Mouse (Mus musculus) embryonic facial prominence, embryonic 13.5 days (tissue): ENCODE measurements around the gene Ms4a15. TPM values are rescaled to one million over a fixed set of nuclear protein-coding genes. Genes with fewer than 3 reads are reported as not detected.

Source experiments
- ATAC-seq: fragments of 200-750 bp; cut with Nextera tagmentation; 2 replicates; pipeline ENCODE4 v1.8.0; 2017; ENCODE audit warnings: low read depth; ENCODE audit not compliant: insufficient number of reproducible peaks, insufficient read depth, low FRiP score, low TSS enrichment
- H3K27ac ChIP-seq: fragments of 300-500 bp; sonication (generic); 2 replicates; pipeline ENCODE4 v1.5.1; 2015; ENCODE audit warnings: moderate library complexity, mild to moderate bottlenecking, inconsistent platforms
- H3K27me3 ChIP-seq: fragments of 300-500 bp; sonication (generic); 2 replicates; pipeline ENCODE4 v1.6.1; 2015; ENCODE audit warnings: mild to moderate bottlenecking, inconsistent platforms
- H3K36me3 ChIP-seq: fragments of 300-500 bp; sonication (generic); 2 replicates; pipeline ENCODE4 v1.6.1; 2015; ENCODE audit warnings: mild to moderate bottlenecking, inconsistent platforms
- H3K4me1 ChIP-seq: fragments of 300-500 bp; sonication (generic); 2 replicates; pipeline ENCODE4 v1.6.1; 2015; ENCODE audit warnings: inconsistent platforms
- H3K4me2 ChIP-seq: fragments of 300-500 bp; sonication (generic); 2 replicates; pipeline ENCODE4 v1.6.1; 2015; ENCODE audit warnings: moderate library complexity, mild to moderate bottlenecking, inconsistent platforms
- H3K4me3 ChIP-seq: fragments of 300-500 bp; sonication (generic); 2 replicates; pipeline ENCODE4 v1.5.1; 2015; ENCODE audit warnings: mild to moderate bottlenecking, inconsistent platforms
- H3K9ac ChIP-seq: fragments of 300-500 bp; sonication (generic); 2 replicates; pipeline ENCODE4 v1.6.1; 2015; ENCODE audit warnings: mild to moderate bottlenecking, inconsistent platforms
- H3K9me3 ChIP-seq: fragments of 300-500 bp; sonication (generic); 2 replicates; pipeline ENCODE4 v1.6.1; 2016; ENCODE audit warnings: inconsistent platforms
- WGBS: fragments of 180-500 bp; shearing (Covaris S2); methylation state at CpG from one replicate; pipeline ENCODE4 v1.1.7; 2015; ENCODE audit warnings: mixed read lengths; 5-methylcytosine and 5-hydroxymethylcytosine counted together
- polyA plus RNA-seq: library from polyadenylated mRNA; unstranded; fragments of >200 nt; fragmentation: Nextera tagmentation; extraction: Ambion mirVana; gene quantifications from 2 replicates; pipeline ENCODE4 v1.2.1, GENCODE M21; 2015

Ms4a15 gene
- polyA plus RNA-seq, 1 experiment from 2014 or later: not detected

GRCm38 (mm10) chr19:10980210-10980609, 12.8 kb downstream of the Ms4a15 start:
- WGBS: 85% methylated on average over 5 of the region's 5 CpGs
- Histone ChIP-seq H3K9me3 (no peaks in the 10 kb centered on the region), H3K27ac (no peak overlapping the region), H3K4me2 (no peak overlapping the region), H3K4me1 (peaks cover 13% of the 10 kb centered on the region), H3K9ac (no peak overlapping the region), H3K4me3 (no peak overlapping the region), H3K36me3 (no peaks in the 10 kb centered on the region), H3K27me3 (no peaks in the 10 kb centered on the region)
- ATAC-seq: no peak

GRCm38 (mm10) chr19:10979184-10980168, 13.6 kb downstream of the Ms4a15 start:
- ATAC-seq: no peak
- peak overlapping the region; percentile 17 for H3K4me2 ChIP-seq

GRCm38 (mm10) chr19:10976318-10976717, 16.7 kb downstream of the Ms4a15 start:
- H3K4me1 ChIP-seq: peaks cover 13% of the 10 kb centered on the region
- H3K4me3 ChIP-seq: no peak overlapping the region
- H3K4me2 ChIP-seq: no peak overlapping the region
- H3K9ac ChIP-seq: no peak overlapping the region
- no peak overlapping the region for H3K27ac ChIP-seq
- H3K36me3 ChIP-seq: no peaks in the 10 kb centered on the region
- H3K9me3 ChIP-seq: no peaks in the 10 kb centered on the region
- no peak for ATAC-seq
- no peaks in the 10 kb centered on the region for H3K27me3 ChIP-seq
- 40% methylated on average over 4 of the region's 4 CpGs for WGBS

More at GRCm38 (mm10) chr19:10979184-10980168, 13.6 kb downstream of the Ms4a15 start:
- H3K27ac ChIP-seq: no peak overlapping the region
- WGBS: 9% methylated on average over 18 of the region's 18 CpGs
- peaks cover 13% of the 10 kb centered on the region for H3K4me1 ChIP-seq
- no peaks in the 10 kb centered on the region for H3K36me3 ChIP-seq
- no peaks in the 10 kb centered on the region for H3K9me3 ChIP-seq
- H3K4me3 ChIP-seq: no peak overlapping the region
- H3K27me3 ChIP-seq: no peaks in the 10 kb centered on the region
- H3K9ac ChIP-seq: no peak overlapping the region

GRCm38 (mm10) chr19:10975187-10975586, 17.9 kb downstream of the Ms4a15 start:
- Histone ChIP-seq H3K4me3 (no peak overlapping the region), H3K9ac (no peak overlapping the region), H3K4me2 (no peak overlapping the region), H3K4me1 (peaks cover 13% of the 10 kb centered on the region), H3K27me3 (no peaks in the 10 kb centered on the region), H3K27ac (no peak overlapping the region), H3K36me3 (no peaks in the 10 kb centered on the region), H3K9me3 (no peaks in the 10 kb centered on the region)
- no peak for ATAC-seq
- 84% methylated on average over 2 of the region's 2 CpGs for WGBS

GRCm38 (mm10) chr19:10974238-10974865, 18.7 kb downstream of the Ms4a15 start, which contains the start of gene Ms4a10:
Gene Ms4a10 (minus strand): TSS chr19:10974670.
- no peak for ATAC-seq
- no peaks in the 10 kb centered on the region for H3K9me3 ChIP-seq
- H3K4me2 ChIP-seq: no peak within 1 kb of the TSS
- no peaks in the 10 kb centered on the region for H3K27me3 ChIP-seq
- H3K4me1 ChIP-seq: peaks cover 7% of the 10 kb centered on the region
- no peak within 1 kb of the TSS for H3K9ac ChIP-seq
- no peak within 1 kb of the TSS for H3K4me3 ChIP-seq
- no peaks in the 10 kb centered on the region for H3K36me3 ChIP-seq
- H3K27ac ChIP-seq: no peak within 1 kb of the TSS
- 46% methylated on average over 4 of the region's 4 CpGs for WGBS

GRCm38 (mm10) chr19:10973187-10973586, 19.9 kb downstream of the Ms4a15 start:
- WGBS: 60% methylated on average over 2 of the region's 2 CpGs
- peaks cover 5% of the 10 kb centered on the region; the same call in 1 of the 2 replicates for H3K4me1 ChIP-seq
- no peak overlapping the region for H3K9ac ChIP-seq
- H3K27ac ChIP-seq: no peak overlapping the region
- H3K9me3 ChIP-seq: no peaks in the 10 kb centered on the region
- H3K36me3 ChIP-seq: no peaks in the 10 kb centered on the region
- ATAC-seq: no peak
- H3K4me3 ChIP-seq: no peak overlapping the region
- H3K4me2 ChIP-seq: no peak overlapping the region
- H3K27me3 ChIP-seq: no peaks in the 10 kb centered on the region

- Histone ChIP-seq H3K4me3 (no peak overlapping the region), H3K4me2 (no peak overlapping the region), H3K27ac (no peak overlapping the region), H3K36me3 (no peaks in the 10 kb centered on the region), H3K27me3 (no peaks in the 10 kb centered on the region), H3K9me3 (no peaks in the 10 kb centered on the region), H3K9ac (no peak overlapping the region), H3K4me1 (peaks cover 1% of the 10 kb centered on the region; the same call in 1 of the 2 replicates)
- no peak for ATAC-seq
- 43% methylated on average over 3 of the region's 3 CpGs for WGBS
Measured at GRCm38 (mm10) chr19:10972660-10973059, 20.4 kb downstream of the Ms4a15 start.

- 83% methylated on average over 3 of the region's 3 CpGs for WGBS
- H3K9ac ChIP-seq: no peak overlapping the region
Measured at GRCm38 (mm10) chr19:10970457-10970856, 22.6 kb downstream of the Ms4a15 start.

GRCm38 (mm10) chr19:10968578-10968977, 24.5 kb downstream of the Ms4a15 start:
- H3K36me3 ChIP-seq: no peaks in the 10 kb centered on the region
- no peak overlapping the region for H3K4me2 ChIP-seq
- H3K9me3 ChIP-seq: 0 out of 2 replicates have a peak, but pooled peaks cover 4% of the 10 kb centered on the region
- no peak overlapping the region for H3K4me3 ChIP-seq
- no peaks in the 10 kb centered on the region for H3K27me3 ChIP-seq
- H3K4me1 ChIP-seq: no peaks in the 10 kb centered on the region
- H3K9ac ChIP-seq: no peak overlapping the region
- no peak overlapping the region for H3K27ac ChIP-seq
- WGBS: 86% methylated on average over 7 of the region's 7 CpGs
- ATAC-seq: no peak

More at GRCm38 (mm10) chr19:10970457-10970856, 22.6 kb downstream of the Ms4a15 start:
- Histone ChIP-seq H3K36me3 (no peaks in the 10 kb centered on the region), H3K27me3 (no peaks in the 10 kb centered on the region), H3K4me1 (no peaks in the 10 kb centered on the region), H3K4me3 (no peak overlapping the region), H3K9me3 (0 out of 2 replicates have a peak, but pooled peaks cover 4% of the 10 kb centered on the region), H3K27ac (no peak overlapping the region), H3K4me2 (no peak overlapping the region)
- no peak for ATAC-seq

GRCm38 (mm10) chr19:10965721-10966120, 27.3 kb downstream of the Ms4a15 start:
- Histone ChIP-seq H3K9me3 (0 out of 2 replicates have a peak, but pooled peaks cover 4% of the 10 kb centered on the region), H3K4me3 (no peak overlapping the region), H3K27ac (no peak overlapping the region), H3K27me3 (peaks cover 6% of the 10 kb centered on the region; the same call in 1 of the 2 replicates), H3K36me3 (no peaks in the 10 kb centered on the region), H3K4me1 (no peaks in the 10 kb centered on the region), H3K9ac (no peak overlapping the region), H3K4me2 (no peak overlapping the region)
- WGBS: 86% methylated on average over 7 of the region's 7 CpGs
- no peak for ATAC-seq

GRCm38 (mm10) chr19:10959978-10960346, 33.1 kb downstream of the Ms4a15 start:
- Histone ChIP-seq H3K27ac (no peak overlapping the region), H3K4me1 (peaks cover 4% of the 10 kb centered on the region; the same call in 1 of the 2 replicates), H3K4me2 (peak overlapping the region; percentile 37; the same call in 1 of the 2 replicates), H3K9ac (no peak overlapping the region), H3K27me3 (peaks cover 8% of the 10 kb centered on the region; the same call in 1 of the 2 replicates), H3K9me3 (no peaks in the 10 kb centered on the region), H3K36me3 (no peaks in the 10 kb centered on the region), H3K4me3 (no peak overlapping the region)
- WGBS: 39% methylated on average over 12 of the region's 12 CpGs
- ATAC-seq: no peak
